13 mouse cellular contexts compared by ENCODE assay signal in genomic region chr14:73041689-73042088, GRCm38 (mm10). TPM values are rescaled to one million over a fixed set of nuclear protein-coding genes. Genes with fewer than 3 reads are reported as not detected.
"Had no signal": no experiment of that assay in that cellular context is flagged by ENCODE, and none has a peak within 500 bp of the region (broad histone marks: within the 10 kb centered on the region; RNA-seq: fewer than 3 reads in every experiment).

No protein-coding gene starts in this region.

- DNase-seq: kidney, adult 8-10 months; lung, adult 2 months; lung, postnatal 36 days; right cerebral cortex, adult 18-20 months; right cerebral cortex, postnatal 25 days; thymus, postnatal 36 days had no signal

- H3K4me2 ChIP-seq: liver, embryonic 11.5 days; liver, embryonic 15.5 days; midbrain, embryonic 12.5 days had no signal

- H3K36me3 ChIP-seq: limb, embryonic 10.5 days; liver, embryonic 15.5 days; midbrain, embryonic 12.5 days had no signal

- H3K9ac ChIP-seq: liver, embryonic 15.5 days; midbrain, embryonic 12.5 days had no signal

- H3K27ac ChIP-seq: limb, embryonic 10.5 days; liver, embryonic 15.5 days; midbrain, embryonic 12.5 days had no signal

- H3K27me3 ChIP-seq: liver, embryonic 15.5 days; midbrain, embryonic 12.5 days had no signal

- H3K4me3 ChIP-seq: limb, embryonic 10.5 days; liver, embryonic 15.5 days; midbrain, embryonic 12.5 days had no signal

- H3K4me1 ChIP-seq: limb, embryonic 10.5 days; midbrain, embryonic 12.5 days had no signal

- ATAC-seq: intestine, embryonic 16.5 days; lung, postnatal 0 days; midbrain, embryonic 16.5 days had no signal

- H3K9me3 ChIP-seq: limb, embryonic 10.5 days; liver, embryonic 15.5 days; midbrain, embryonic 12.5 days had no signal

RNA-seq across cellular contexts. Expression of gene Cysltr2, which starts 7.2 kb away (rescaled TPM):
- polyA plus RNA-seq: limb, embryonic 10.5 days; midbrain, embryonic 12.5 days; midbrain, embryonic 16.5 days had no signal
